Mouse (Mus musculus): ENCODE measurements around the gene Grip2.

DNA sequence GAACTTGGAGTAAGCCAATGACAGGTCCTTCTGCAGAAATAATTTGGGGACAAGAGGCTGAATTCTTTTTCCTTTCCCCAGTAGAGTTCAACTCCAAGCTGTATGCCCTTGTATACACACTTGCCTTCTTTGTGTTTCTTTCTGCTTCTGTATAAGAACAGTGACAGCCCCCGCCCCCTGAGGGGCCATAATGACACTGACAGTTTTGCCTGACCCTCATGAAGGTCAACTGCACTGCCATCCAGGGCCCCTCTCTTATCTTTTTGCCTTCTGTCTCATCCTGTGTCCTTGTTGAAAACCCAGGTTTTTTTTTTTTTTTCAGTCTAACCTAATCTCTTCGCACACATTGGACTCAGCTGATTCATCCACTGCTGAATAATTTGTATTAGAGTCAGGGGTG lies 45.7 kb upstream of the Grip2 start:
- no peak for TF ChIP-seq CTCF (IDR thresholded peaks at IDR 0.05; ENCODE audit: low read depth)
- TF ChIP-seq EP300 (IDR thresholded peaks at IDR 0.05; ENCODE audit: low read depth) = no peak
